Mouse (Mus musculus): ENCODE data around the gene Yjefn3. TPM values are rescaled to one million over a fixed set of nuclear protein-coding genes. Genes with fewer than 3 reads are reported as not detected.

Yjefn3 gene
- polyA plus RNA-seq, 1 experiment from 2014 or later = 4.1 TPM

DNA sequence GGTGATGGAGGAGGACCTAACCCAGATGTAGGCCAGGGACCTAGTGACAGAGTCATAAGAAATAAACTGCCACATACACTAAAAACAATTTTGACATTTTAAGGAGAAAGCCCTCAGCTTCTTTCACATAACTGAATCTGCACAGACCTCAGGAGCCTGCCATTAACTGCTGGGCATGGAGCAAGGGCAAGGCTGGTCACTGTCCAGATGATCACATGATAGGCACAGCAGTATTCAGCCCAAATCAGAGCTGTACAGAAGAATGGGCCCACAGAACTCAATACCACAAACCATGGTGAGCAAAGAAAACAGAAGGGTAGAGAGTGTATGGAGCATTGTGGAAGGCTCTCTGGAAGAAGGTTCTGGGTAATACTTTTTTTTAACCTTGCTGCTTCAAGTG lies 24.4 kb upstream of the Yjefn3 start:
- H3K9me3 ChIP-seq = no peaks in the 10 kb centered on the region
- no peaks in the 10 kb centered on the region for H3K27me3 ChIP-seq (replicated peaks)
- H3K9ac ChIP-seq = no peak overlapping the region
- no peaks in the 10 kb centered on the region for H3K4me1 ChIP-seq
- ATAC-seq (ENCODE audit: insufficient read depth, low FRiP score, low read depth) = no peak
- no peak overlapping the region for H3K4me2 ChIP-seq
- H3K27ac ChIP-seq = no peak overlapping the region
- H3K36me3 ChIP-seq = 0 out of 2 replicates have a peak, but pooled peaks cover 2% of the 10 kb centered on the region
- H3K4me3 ChIP-seq (replicated peaks) = no peak overlapping the region

DNA sequence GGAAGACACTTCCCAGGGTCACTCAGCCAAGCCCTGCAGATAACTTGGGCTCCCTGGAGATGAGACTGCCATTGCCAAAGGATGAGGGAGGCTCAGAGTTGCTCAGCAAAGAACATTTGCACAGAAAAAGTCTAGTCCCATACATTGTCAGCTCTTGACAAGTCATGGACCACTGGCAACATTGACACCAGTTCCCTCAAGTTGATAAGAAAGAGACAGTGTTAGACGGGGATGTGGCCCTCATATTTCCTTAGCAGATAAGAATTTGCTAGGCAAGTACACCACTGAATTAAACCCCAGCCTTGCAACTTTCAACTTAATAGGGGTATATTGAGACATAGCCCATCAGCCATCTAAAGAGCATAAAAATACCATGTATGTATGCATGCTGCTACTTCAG lies 21.5 kb upstream of the Yjefn3 start:
- Histone ChIP-seq H3K27me3 (replicated peaks) (no peaks in the 10 kb centered on the region), H3K4me3 (replicated peaks) (no peak overlapping the region), H3K27ac (no peak overlapping the region), H3K9me3 (no peaks in the 10 kb centered on the region), H3K9ac (no peak overlapping the region), H3K4me1 (no peaks in the 10 kb centered on the region; the same call in 1 of the 2 replicates), H3K36me3 (0 out of 2 replicates have a peak, but pooled peaks cover 2% of the 10 kb centered on the region), H3K4me2 (no peak overlapping the region)
- 57% methylated on average over 1 of the region's 1 CpGs for WGBS
- no peak for ATAC-seq (ENCODE audit: insufficient read depth, low FRiP score, low read depth)

DNA sequence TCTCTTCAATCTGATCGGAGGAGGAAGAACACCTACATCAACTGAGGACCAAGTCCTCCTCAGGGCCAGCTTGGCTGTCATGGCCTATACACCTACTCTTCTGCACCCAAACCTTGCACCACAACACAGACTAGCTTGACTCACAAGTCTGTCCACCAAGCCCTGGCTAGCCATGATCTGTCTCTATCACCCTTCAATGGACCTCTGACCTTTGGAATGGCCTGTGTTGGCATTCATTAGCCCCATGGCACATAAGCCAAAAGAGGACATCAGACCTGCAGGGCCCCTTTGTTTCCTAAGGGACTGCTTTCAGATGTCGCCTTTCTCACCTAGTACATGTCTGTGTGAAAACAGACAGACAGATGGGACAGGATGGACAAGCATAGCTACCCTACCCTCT lies 18.6 kb upstream of the Yjefn3 start:
- ATAC-seq (ENCODE audit: insufficient read depth, low FRiP score, low read depth) = no peak

DNA sequence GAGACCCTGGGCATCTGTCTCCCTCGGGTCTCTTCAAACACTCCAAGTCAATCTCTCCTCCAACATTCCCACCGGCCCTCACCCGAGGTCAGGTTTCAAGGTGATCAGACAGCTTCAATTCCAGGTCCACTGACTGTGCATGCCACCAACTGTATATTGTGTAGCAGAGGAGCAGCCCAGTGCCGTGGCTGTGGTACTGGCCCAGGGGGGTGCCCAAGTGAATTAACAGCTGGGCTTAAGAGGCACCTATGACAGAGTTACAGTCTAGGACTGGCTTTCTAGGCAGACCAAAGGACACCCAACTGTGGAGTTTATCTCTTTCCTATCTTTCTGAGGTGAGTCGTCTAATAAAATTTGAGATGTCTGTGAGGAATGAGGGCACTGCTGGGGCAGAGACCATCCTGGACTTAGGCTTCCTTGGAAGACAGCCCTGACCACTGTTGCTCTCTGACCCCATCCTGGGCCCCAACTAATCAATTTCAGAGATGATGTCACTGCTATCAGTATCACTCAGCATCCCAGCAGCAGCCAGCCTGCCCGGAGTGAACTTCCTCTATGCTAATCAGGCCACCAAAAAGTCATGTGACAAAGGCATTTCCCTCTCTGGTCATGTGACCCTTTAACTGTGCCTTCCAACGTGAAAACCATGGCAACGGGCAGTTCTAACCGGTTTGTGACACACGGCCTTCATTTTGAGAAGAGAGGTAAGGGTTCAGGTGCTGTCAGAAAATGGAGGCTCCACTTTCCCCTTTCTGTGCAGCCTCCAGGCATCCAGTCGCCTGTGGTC lies 17.6 kb upstream of the Yjefn3 start:
- H3K4me2 ChIP-seq = no peak overlapping the region
- WGBS = 35% methylated on average over 11 of the region's 11 CpGs
- peak; percentile 27; the same call in 1 of the 2 replicates for ATAC-seq (ENCODE audit: insufficient read depth, low FRiP score, low read depth)

More for the DNA sequence above, 18.6 kb upstream of the Yjefn3 start:
- H3K9me3 ChIP-seq = no peaks in the 10 kb centered on the region
- no peak overlapping the region for H3K9ac ChIP-seq
- no peaks in the 10 kb centered on the region; the same call in 1 of the 2 replicates for H3K4me1 ChIP-seq
- 85% methylated on average over 2 of the region's 2 CpGs for WGBS
- H3K27ac ChIP-seq = no peak overlapping the region
- no peak overlapping the region for H3K4me3 ChIP-seq (replicated peaks)
- H3K36me3 ChIP-seq = peaks cover 19% of the 10 kb centered on the region
- H3K27me3 ChIP-seq (replicated peaks) = no peaks in the 10 kb centered on the region
- no peak overlapping the region for H3K4me2 ChIP-seq

GRCm38 (mm10) chr8:69919010-69919409 lies 16.5 kb upstream of the Yjefn3 start:
- Histone ChIP-seq H3K9ac (no peak overlapping the region), H3K4me2 (no peak overlapping the region), H3K4me1 (no peaks in the 10 kb centered on the region; the same call in 1 of the 2 replicates), H3K27me3 (replicated peaks) (no peaks in the 10 kb centered on the region), H3K9me3 (no peaks in the 10 kb centered on the region), H3K4me3 (replicated peaks) (no peak overlapping the region), H3K27ac (no peak overlapping the region; the same call in 1 of the 2 replicates), H3K36me3 (peaks cover 28% of the 10 kb centered on the region)
- 52% methylated on average over 1 of the region's 1 CpGs for WGBS
- ATAC-seq (ENCODE audit: insufficient read depth, low FRiP score, low read depth) = peak; percentile 61

More for the DNA sequence above, 17.6 kb upstream of the Yjefn3 start:
- Histone ChIP-seq H3K27ac (no peak overlapping the region), H3K4me3 (replicated peaks) (no peak overlapping the region), H3K9me3 (no peaks in the 10 kb centered on the region), H3K9ac (no peak overlapping the region), H3K4me1 (no peaks in the 10 kb centered on the region; the same call in 1 of the 2 replicates), H3K27me3 (replicated peaks) (no peaks in the 10 kb centered on the region), H3K36me3 (peaks cover 21% of the 10 kb centered on the region)

DNA sequence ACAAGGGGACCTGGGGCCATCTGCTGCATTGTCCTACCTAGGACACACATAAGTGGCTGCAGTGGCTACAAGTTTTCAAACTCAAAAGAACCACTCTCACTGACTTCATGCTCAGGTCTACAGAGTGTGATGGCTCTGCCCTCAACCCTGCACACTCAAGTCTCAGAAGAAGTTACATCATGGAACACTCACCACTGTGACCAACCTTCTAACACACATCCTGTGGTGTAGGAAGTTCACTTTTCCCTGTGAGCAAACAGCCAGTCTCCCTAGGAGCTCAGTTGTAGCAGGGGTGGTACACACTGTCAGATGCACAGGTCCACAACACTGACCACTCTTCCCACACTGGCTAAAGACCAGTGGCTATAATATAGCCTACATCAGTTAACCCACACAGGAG lies 16.0 kb upstream of the Yjefn3 start:
- Histone ChIP-seq H3K4me1 (no peaks in the 10 kb centered on the region; the same call in 1 of the 2 replicates), H3K4me2 (no peak overlapping the region), H3K27me3 (replicated peaks) (no peaks in the 10 kb centered on the region), H3K4me3 (replicated peaks) (no peak overlapping the region), H3K36me3 (peaks cover 33% of the 10 kb centered on the region), H3K9me3 (no peaks in the 10 kb centered on the region), H3K27ac (no peak overlapping the region), H3K9ac (no peak overlapping the region)
- no peak for ATAC-seq (ENCODE audit: insufficient read depth, low FRiP score, low read depth)

DNA sequence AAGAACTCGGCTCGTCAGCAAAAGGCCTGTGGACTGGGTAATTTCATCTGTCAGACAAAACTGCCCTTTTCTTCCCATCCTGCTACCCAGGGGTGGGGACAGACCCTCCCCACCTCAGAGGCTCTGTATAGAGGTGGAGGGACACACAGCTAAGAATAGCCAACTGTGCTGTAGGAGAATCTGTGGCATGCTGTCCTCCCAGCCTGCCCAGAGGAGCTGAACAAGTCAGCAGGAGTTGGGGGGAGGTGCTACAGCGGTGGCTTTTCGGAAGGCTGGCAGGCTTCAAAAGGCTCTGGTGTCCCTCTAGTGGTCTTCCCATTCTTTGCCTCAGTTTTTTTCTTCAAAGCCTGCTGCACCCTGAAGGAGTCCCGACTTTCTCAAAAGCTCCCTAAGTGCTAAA lies 13.2 kb upstream of the Yjefn3 start:
- no peaks in the 10 kb centered on the region for H3K27me3 ChIP-seq (replicated peaks)
- no peak overlapping the region for H3K27ac ChIP-seq
- H3K4me3 ChIP-seq (replicated peaks) = no peak overlapping the region
- H3K36me3 ChIP-seq = peaks cover 60% of the 10 kb centered on the region
- no peaks in the 10 kb centered on the region; the same call in 1 of the 2 replicates for H3K4me1 ChIP-seq
- no peak overlapping the region for H3K4me2 ChIP-seq
- no peak for ATAC-seq (ENCODE audit: insufficient read depth, low FRiP score, low read depth)
- H3K9ac ChIP-seq = no peak overlapping the region
- no peaks in the 10 kb centered on the region for H3K9me3 ChIP-seq
- WGBS = 46% methylated on average over 5 of the region's 5 CpGs

- Histone ChIP-seq H3K9me3 (no peaks in the 10 kb centered on the region), H3K27ac (no peak overlapping the region), H3K4me2 (no peak overlapping the region), H3K36me3 (peaks cover 67% of the 10 kb centered on the region), H3K4me1 (no peaks in the 10 kb centered on the region), H3K27me3 (replicated peaks) (no peaks in the 10 kb centered on the region), H3K9ac (no peak overlapping the region), H3K4me3 (replicated peaks) (no peak overlapping the region)
- no peak for ATAC-seq (ENCODE audit: insufficient read depth, low FRiP score, low read depth)
- WGBS = 88% methylated on average over 4 of the region's 4 CpGs
Measured at GRCm38 (mm10) chr8:69914526-69914925, 12.0 kb upstream of the Yjefn3 start.

DNA sequence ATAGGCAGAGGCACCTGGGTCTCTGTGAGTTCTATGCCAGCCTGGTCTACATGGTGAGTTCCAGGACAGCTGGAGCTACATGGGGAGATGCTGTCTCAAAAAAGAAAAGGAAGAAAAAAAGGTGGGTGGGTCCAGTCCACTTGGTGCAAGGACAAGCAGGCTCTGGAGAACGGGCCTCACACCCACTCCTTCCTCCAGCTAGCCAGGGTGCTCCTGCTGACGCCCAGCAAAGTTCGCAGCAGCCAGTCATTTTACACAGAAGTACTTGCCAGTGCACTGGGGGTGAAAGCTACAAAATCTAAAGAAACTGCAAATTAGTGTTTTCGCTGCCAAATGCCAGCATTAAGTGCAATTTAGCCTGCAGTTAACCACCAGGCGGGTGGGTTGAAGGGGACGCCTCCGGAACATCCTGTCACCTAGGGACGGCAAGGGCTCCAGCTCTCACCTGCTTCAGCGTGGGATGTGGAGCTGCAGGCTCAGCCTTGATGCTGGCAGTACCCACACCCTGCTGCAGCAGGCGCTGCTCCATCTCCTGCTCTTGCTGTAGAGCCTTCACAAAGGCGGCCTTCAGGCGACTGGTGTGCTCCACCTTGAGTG lies 10.1 kb upstream of the Yjefn3 start:
- no peak overlapping the region for H3K9ac ChIP-seq

DNA sequence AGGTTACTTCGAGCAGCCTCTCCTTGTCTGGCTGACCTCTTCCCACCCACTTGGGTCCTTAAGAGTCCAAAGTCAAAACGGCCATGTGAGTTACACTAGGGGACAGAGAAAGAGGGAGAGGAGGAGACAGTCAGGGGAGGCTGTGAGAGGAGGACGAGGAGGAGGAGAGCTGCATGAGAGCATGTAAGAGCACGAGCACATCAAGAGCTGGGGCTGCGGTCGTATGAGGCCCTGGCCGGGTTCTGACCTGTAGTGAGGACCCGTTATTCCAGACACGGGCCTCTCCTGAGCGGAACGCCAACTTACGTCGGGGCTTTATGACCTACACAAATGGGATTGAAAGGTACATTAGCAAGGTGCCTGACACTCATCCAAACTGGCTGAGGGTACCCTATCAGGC lies 9.4 kb upstream of the Yjefn3 start:
- Histone ChIP-seq H3K36me3 (peaks cover 64% of the 10 kb centered on the region), H3K4me1 (no peaks in the 10 kb centered on the region), H3K4me3 (replicated peaks) (no peak overlapping the region), H3K27me3 (replicated peaks) (no peaks in the 10 kb centered on the region), H3K9ac (no peak overlapping the region), H3K27ac (no peak overlapping the region), H3K9me3 (no peaks in the 10 kb centered on the region), H3K4me2 (no peak overlapping the region)
- ATAC-seq (ENCODE audit: insufficient read depth, low FRiP score, low read depth) = no peak
- WGBS = 92% methylated on average over 13 of the region's 13 CpGs

More for the DNA sequence above, 10.1 kb upstream of the Yjefn3 start:
- Histone ChIP-seq H3K27ac (no peak overlapping the region), H3K9me3 (no peaks in the 10 kb centered on the region), H3K4me2 (no peak overlapping the region), H3K4me3 (replicated peaks) (no peak overlapping the region), H3K36me3 (peaks cover 68% of the 10 kb centered on the region), H3K4me1 (no peaks in the 10 kb centered on the region), H3K27me3 (replicated peaks) (no peaks in the 10 kb centered on the region)
- 90% methylated on average over 12 of the region's 12 CpGs for WGBS
- no peak for ATAC-seq (ENCODE audit: insufficient read depth, low FRiP score, low read depth)

- WGBS = 82% methylated on average over 2 of the region's 2 CpGs
- H3K4me1 ChIP-seq = peaks cover 5% of the 10 kb centered on the region; the same call in 1 of the 2 replicates
- H3K9me3 ChIP-seq = no peaks in the 10 kb centered on the region
- no peak overlapping the region for H3K27ac ChIP-seq
- ATAC-seq (ENCODE audit: insufficient read depth, low FRiP score, low read depth) = no peak
- no peak overlapping the region for H3K4me2 ChIP-seq
- no peaks in the 10 kb centered on the region for H3K27me3 ChIP-seq (replicated peaks)
- no peak overlapping the region for H3K9ac ChIP-seq
- H3K4me3 ChIP-seq (replicated peaks) = no peak overlapping the region
- H3K36me3 ChIP-seq = peaks cover 30% of the 10 kb centered on the region
Measured at GRCm38 (mm10) chr8:69907106-69907505, 4.6 kb upstream of the Yjefn3 start.

- no peak overlapping the region for H3K4me3 ChIP-seq (replicated peaks)
- no peaks in the 10 kb centered on the region for H3K27me3 ChIP-seq (replicated peaks)
- H3K9me3 ChIP-seq = no peaks in the 10 kb centered on the region
- no peak overlapping the region for H3K9ac ChIP-seq
- peaks cover 10% of the 10 kb centered on the region; the same call in 1 of the 2 replicates for H3K4me1 ChIP-seq
- H3K27ac ChIP-seq = no peak overlapping the region; the same call in 1 of the 2 replicates
- 90% methylated on average over 2 of the region's 2 CpGs for WGBS
- no peak for ATAC-seq (ENCODE audit: insufficient read depth, low FRiP score, low read depth)
- H3K4me2 ChIP-seq = no peak overlapping the region
- peaks cover 23% of the 10 kb centered on the region for H3K36me3 ChIP-seq
Measured at GRCm38 (mm10) chr8:69906260-69906659, 3.7 kb upstream of the Yjefn3 start.
